Mouse (Mus musculus) cerebellum, adult 18-20 months (tissue): ENCODE data around the gene Rtkn.
A peak's percentile ranks its signal among the peaks of the same experiment; 100 is the strongest.

Source experiments
- DNase-seq, 2 experiments: peaks; one replicate each; pipeline ENCODE4 v3.0.0; 2021

Gene Rtkn

DNA sequence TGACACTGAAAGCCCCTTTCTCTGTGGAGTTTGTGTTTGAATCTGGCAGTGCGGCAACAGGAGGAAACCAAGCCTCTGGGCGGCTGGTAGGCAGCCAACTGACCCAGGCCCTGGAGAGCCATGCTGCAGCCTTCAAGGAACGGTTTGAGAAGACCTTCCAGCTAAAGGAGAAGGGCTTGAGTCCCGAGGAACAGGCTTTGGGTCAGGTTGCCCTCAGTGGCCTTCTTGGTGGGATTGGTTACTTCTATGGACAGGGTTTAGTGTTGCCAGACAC lies 18.2 kb upstream of the Rtkn start:
- no peak for DNase-seq

DNA sequence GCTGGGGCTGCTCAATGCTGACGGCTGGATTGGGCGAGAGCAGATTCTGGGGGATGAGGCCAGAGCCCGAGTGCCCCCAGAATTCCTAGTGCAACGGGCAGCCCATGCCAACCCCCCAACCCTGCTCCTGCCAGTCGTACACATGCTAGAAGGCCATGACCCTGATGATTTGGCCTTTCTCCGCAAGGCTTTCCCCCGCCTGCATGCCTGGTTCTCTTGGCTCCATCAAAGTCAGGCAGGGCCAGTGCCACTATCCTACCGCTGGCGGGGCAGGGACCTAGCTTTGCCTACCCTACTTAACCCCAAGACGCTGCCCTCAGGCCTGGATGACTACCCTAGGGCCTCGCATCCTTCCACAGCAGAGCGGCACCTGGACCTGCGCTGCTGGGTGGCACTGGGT lies 17.6 kb upstream of the Rtkn start:
- no peak for DNase-seq

DNA sequence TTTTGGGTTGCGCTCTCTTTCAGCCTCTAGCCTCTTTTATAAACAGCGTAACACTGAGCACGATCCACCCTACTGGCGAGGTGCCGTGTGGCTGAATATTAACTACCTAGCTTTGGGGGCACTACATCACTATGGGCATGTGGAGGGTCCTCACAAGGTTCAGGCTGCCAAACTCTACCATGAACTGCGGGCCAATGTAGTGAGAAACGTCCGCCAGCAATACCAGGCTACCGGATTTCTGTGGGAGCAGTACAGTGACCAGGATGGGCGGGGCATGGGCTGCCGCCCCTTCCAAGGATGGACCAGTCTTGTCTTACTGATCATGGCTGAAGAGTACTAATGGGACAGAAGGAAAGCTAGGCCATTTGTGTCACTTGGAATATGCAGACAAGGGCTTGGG lies 16.9 kb upstream of the Rtkn start:
- DNase-seq = no peak

DNA sequence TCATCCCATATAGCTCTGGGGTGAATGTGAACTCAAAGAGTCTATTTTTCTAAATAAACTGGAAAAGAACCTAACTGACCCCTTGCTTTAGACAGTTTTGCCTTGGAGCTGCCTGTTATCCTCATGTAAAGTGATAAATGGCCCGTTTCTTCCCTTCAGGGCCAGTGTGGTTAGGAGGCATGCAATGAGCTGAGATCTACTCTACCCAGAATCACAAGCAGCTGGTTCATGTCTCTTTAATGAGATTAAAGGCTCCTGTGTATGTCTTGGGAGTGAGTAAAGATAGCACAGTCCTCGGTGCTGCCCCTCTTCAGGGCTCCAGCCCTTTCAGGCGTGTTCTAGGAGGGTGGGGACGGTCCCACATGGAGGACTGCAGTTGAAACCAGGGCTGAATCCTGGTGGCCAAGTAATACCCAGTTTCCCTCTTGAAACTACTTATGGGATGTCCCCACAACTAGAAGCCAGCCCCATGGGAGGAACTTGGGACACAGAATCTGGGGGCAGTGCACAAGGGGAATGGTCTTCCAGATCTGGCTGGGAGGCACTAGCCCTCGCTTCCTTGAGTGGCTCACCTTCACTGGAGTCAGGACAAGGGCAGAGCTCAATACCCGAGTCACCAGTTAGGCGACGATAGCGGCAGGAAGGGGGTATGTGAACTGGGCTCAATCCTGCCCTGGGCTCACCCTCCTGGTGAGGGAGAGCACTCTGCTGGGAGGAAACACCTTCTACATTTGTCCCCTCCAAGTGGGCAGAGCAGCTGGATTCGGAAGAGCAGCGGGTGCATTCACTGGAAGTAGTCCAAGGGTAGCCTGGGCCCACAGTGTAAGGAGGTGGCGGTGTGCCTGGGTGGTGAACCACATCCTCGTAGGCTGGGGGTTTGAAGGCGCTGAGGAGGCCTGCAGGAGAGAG lies 16.2 kb upstream of the Rtkn start:
- no peak for DNase-seq

DNA sequence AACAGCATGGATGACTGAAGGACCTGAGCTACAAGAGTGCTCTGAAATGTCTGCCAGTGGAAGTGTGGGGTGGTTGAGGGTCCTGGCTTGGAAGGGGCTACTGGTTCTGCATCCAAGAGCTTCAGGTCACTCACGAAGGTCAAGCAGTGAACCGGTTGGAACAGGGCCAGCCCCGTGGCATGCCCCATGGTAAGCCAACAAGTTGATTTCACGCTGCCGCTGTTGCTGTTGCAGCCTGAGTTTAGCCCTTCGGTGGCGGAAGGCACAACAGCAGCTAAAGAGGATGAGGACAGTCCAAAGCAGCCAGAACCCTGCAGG lies 15.6 kb upstream of the Rtkn start:
- peak in 1 of 2 experiments; percentile 51 for DNase-seq

DNA sequence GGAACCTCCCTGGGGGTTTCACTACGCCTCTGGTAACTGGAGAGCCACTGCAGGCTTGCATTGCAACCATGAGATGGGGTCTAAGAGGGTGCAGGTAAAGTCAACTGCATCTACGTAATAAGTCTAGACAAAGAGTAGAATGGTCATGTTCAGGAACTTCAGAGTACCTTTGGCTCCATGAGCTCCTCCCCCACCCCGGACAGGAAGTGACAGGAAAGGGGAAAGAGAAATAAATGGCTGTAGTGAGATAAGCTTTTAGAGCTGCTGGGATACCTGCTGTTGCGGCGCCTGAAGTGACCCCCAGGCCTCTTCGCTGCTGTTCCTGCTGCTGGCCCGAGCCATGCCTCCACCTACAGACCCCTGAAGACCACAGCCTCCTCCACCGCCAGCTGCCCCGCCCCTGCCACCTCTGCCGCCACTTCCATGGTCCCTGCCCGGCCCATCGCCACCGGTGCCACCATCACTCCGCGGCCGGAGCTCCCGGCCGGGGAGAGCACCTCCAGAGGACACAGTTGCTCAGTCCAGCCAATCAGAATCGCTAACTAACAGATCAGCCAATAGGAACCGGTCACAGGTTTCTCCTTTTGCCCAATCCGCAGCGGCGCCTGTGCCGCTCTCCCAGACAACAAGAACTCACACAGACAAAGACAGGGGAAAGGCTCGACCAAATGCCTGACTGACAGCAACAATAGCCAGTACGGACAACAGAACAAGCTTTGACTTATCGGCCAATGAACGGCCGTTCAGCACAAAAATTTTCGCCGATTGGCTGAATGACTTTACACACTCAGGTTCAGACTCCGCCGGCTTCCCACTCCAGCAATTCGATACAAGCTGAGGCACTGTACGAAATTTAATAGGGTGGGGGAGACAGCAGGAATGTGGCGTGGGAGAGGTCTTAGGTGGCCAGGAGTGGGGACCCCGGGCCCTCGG lies 14.1 kb upstream of the Rtkn start, which contains the start of gene Wbp1:
TSS of gene Wbp1 (minus strand) at position 630 of the 933 bp plus-strand sequence.
- peak; percentile 91 to 98 for DNase-seq

DNA sequence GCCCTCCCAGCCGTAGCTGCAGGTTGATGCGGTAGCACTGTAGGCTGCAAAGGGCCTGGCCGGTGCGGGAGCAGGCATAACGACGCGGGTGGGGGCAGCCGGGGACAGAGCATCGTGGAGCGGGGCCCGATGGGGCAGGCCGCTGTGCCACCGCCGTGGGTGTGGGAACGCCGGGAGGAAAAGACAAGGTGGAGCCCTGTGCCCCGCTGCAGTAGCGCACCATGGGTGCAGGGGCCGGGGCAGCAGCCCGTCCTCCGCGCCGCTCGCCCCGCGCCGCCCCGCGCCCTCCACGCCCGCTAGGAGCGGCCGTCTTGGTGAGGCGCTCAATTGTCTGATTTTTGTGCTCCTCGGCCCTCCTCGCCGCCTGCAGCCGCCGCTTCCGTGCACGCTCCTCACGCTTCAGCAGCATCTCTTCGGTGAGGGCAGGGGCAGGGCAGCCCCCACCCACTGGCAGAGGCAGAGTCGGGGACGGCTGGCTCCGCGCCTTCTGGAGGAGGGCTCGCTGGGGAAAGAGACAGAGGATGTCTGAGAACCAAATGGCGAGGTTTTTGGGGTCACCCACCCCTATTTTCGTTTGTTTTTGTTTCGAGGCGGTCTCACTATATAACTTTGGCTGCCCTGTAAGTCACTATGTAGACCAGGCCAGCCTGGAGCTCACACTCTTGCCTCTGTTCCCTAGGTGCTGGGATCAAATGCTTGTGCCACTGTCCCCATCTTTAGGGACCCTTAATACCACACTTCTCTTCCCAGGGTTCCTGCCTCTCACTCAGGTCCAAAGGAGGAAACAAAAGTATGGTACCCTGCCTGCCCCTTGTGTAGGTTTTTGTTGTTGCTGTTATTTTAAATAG lies 13.2 kb upstream of the Rtkn start:
- no peak for DNase-seq

DNA sequence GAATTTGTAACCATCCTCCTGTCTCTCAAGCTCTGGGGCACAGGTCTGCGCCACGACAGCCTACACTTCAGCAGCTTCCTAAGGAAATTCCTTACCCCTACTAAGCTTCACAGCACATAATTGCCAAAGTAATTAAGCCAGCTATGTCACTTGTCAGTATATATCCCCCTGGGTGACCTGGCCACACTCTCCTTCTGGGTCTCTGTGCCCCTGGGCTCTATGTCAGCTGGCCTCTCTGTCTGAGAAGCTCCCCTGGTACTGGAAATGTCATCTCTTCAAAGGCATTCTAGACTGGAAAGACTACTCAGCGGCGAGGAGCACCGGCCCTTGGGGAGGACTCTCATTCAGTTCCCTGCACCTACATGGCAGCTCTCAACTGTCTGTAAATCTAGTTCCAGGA lies 12.3 kb upstream of the Rtkn start:
- no peak for DNase-seq

DNA sequence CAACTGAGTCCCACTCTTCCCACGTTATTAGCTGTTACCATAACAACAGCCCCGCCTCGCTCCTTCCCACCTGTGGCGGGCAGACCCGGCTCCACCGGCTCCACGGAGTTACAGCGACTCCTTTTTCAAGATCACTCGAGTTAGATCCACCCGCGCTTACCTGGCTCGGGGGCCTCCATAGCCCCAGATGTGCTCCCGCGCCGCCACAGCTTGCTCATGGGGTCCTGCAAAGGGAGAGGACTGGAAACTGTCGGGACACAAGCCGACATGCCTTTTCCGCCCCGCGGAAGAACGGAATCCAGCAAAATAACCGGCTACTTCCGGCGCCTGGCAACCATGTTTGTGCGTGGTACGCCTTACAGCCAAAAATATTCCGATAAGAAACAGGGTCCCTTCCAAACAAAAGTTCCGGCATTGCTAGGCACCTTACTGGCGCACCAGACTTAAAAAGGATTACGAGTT lies 10.4 kb upstream of the Rtkn start:
- DNase-seq = peak; percentile 84 to 85

DNA sequence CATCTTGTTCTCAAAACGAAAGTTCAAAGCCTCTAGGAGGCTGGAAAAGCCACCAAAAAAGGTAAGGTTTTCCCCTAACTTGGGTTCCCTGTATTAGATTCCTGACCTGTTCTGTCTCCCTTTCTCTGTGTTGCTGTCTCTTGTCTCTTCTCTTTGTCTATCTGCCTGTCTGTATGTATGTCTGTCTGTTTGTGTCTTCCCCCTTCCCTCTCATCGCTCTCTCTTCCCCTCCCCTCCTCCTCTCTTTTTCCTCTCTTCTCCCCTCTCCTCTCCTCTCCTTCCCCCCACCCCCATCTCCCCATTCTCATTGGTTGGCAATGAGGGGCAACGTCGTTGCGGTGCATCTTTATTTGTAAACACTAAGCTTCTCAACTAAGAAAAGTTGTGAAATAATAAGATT lies 9.9 kb upstream of the Rtkn start, which contains the start of gene Ino80b:
TSS of gene Ino80b (minus strand) at position 101 of the 400 bp plus-strand sequence.
- no peak for DNase-seq

DNA sequence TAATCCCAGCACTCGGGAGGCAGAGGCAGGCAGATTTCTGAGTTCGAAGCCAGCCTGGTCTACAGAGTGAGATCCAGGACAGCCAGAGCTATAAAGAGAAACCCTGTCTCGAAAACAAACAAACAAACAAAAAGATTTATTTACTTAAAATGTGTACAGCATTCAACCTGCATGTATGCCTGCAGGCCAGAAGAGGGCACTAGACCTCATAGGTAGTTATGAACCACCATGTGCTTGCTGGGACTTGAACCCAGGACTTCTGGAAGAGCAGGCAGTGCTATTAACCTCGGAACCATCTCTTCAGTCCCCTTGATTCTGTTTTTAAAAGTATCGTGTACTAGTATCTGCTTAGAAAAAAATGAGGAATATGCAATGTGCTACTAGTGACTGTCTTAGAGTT lies 7.8 kb upstream of the Rtkn start:
- no peak for DNase-seq

DNA sequence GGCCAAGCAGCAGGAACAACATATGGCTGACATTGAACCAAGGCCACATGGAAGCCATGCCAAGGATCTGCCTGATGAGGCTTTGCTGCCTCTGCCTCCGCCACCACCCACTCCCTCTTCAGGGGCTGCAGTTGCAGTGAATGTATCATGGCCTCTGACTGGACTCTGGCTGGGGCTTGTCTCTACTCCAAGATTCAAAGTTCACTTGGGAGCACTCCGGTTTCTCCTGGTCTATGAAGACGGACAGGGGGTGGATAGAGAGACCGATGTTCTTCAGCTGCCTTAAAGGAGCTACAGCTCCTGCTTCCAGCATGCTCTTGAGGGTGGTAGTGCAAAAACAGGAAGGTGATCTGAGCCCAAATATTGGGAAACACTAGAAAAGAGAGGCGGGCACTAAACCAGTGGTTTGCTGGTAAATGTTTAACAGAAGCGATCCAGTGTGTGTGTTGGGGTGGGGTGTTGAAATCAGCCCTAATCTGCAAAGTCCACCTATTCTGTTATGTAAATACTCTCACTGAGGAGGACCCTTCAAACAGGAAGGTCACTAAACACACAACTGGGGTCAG lies 3.7 kb upstream of the Rtkn start:
- DNase-seq = no peak

DNA sequence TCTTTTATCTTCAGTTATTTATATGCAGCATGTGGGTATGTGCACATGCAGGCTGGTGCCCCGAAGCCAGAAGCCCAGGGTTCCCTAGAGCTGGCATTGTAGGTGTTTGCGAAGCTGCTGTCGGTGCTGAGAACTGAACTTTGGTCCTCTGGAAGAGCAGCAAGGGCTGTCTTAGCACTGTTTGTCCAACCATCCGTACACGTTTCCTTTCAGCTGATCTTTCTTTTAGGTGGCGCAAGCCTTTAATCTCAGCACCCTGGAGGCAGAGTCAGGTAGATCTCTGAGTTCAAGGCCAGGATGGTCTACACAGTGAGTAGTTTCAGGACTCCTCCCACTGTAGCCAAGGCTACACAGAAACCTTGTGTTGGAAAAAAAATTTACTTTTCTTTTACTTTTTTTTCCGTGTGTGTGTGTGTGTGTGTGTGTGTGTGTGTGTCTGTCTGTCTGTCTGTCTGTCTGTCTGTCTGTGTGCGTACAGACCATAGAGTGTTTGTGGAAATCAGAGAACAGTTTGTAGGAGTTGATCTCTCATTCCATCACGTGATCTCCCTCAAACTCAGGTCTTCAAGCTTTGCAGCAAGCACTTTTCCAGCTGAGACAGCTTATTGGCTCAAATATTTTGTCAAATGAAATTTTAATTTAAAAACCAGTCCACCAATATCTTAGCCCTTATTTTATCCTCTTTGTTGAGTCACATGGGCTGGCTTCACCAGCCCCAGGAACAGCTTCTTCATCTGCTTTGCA lies 2.9 kb upstream of the Rtkn start:
- DNase-seq = no peak

DNA sequence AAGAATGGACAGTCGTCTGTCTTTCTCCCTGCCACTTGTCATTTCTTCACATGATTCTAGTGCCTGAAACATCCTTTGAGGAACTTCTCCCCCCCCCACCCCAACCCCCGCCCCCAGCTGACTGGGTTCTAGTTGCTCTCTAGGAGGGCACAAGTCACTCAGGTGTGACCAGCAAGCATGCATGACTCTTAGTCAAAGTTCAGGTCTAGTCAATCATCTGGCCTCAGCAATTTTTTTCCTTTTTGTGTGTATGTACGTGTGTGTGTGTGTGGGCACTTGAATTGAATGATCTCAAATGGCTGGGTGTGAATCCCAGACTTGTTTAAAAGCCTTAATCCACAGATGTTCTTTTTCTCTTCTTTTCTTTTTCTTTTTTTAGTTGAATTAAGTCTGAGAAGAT lies 1.0 kb upstream of the Rtkn start:
- no peak for DNase-seq

DNA sequence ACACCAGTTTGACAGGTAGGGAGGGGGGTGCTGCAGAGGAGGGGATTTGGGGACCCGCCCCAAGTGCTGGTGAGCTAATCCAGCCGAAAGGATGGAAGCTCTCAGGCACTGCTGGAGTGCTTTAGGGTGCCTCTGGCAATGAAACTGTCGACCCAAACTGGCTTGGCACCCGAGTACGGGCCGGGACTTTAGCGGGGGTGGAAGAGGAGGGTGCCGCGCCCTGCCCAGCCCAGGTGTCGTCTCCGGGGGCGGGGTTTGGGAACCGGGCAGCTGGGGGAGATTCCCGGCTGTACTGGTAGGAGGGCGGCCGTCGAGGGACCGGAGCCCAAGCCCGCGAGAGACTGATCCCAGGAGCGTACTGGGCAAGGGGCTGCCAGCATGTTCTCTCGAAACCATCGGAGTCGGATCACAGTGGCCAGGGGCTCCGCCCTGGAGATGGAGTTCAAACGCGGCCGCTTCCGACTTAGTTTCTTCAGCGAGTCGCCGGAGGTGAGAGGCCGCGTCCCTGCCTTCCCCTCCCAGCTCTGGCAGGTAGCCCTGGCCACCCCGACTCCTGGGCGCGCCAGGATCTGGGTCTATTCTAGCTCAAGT lies 403 bp downstream of the Rtkn start:
- DNase-seq = no peak

DNA sequence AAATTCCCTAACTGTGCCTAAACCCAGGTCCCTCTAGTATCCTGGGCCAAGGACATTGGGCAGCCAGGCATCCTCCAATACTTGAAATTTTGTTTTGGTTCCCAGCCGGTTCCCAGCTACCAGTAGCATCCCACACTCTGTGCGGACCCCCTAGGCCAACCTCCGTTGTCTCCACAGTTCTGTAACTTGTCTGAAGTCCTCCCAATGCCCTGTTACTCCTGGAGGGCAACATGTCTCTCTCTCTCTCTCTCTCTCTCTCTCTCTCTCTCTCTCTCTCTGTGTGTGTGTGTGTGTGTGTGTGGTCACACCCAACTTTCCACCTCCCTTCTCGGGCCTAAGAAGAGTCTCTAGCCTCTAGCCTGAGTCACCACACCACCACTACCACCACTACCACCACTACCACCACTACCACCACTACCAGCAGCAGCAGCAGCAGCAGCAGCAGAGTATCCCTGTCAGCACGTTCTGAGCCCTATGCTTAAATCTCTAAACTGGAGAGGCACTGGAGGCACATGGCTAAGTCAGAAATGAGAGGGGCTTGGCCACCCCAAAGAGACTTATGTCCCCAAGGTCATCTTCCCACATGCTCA lies 1.1 kb downstream of the Rtkn start:
- DNase-seq = no peak

DNA sequence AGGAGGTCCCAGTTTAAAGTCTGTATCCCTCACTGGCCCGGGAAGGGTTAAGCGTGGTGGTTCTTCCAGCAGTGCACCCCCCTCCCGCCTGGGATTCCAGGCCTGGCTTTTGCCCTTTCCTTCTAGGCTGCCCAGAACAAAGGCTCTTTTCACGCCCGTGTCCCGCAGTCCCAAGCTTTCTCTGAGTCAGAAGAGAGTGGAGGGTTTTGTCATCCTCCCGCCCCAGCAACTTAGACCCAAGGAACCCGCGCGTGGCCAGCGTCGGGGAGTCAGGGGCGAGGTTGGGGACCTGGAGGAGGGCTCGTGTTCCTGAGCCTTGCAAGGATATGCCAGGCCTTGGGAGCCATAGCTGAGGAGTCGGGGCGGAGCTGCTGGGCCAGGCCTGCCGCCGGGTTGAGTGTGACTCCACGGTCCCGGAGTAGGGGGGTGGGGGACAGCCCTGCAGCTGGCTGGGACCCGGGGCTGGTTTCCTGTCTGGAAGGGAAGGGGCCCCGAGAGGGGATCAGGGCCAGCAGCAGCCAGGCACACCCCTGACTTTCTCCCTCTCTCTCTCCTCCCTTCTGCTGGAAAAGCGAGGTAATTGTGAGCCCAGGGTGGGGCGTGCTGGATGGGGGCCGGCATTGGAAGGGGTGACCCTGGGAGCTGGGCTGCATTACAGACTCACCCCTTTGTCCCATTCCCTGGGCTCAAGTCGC lies 1.8 kb downstream of the Rtkn start:
- DNase-seq = peak in 1 of 2 experiments; percentile 32

DNA sequence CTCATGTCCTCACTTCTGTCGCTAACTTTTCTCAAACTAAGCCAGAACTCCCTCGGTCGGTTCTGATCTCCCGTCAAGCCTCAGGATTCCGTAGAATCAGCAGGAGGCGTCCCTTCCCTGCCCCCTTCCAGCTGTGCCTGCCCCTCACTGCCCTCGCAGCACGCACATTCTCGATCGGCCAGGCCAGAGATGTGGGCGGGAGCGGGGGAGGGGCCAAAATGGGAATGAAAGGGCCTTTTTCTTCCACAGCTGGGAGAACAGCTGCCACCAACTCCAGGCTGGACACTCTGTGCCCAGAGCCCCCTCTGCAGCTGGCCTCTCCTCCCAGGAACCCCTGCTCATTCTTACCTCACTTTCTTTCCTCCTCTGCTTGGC lies 2.3 kb downstream of the Rtkn start:
- peak; percentile 31 to 45 for DNase-seq

DNA sequence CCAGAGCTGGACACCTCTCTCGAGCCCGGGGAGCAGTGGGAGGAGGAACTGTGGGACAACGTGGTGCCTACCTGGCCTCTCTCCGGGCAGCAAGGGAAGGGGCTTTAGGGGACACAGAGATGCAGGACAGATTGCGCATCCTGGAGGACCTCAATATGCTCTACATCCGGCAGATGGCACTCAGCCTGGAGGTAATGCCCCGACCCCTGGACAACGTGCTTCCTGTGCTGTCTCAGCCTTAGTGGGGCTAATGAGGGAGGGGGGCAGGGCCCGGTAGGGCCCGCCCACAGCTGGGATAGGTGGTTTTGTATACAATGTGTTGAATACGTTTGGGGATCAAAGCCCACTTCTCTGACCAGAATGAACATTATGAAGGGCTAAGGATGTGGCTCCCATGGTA lies 2.8 kb downstream of the Rtkn start:
- no peak for DNase-seq

DNA sequence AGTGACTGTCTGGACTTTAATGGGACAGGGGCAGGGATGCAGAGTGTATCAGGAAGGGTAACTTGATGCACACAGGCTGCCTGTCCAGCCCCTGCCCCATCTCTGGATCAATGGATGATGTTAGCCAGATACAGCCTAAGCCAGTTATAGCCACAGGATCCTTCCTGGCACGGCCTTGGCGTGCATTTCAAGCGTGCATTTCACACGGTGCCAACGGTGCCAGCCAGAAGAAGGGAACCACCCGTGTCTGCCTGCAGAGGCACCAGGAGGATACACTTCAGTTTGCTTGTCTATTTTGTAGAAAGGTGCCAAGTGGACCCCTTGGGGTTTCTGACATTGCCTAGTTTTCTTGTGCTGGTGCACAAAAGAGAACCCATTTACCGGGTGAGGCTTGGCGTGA lies 4.8 kb downstream of the Rtkn start:
- no peak for DNase-seq

DNA sequence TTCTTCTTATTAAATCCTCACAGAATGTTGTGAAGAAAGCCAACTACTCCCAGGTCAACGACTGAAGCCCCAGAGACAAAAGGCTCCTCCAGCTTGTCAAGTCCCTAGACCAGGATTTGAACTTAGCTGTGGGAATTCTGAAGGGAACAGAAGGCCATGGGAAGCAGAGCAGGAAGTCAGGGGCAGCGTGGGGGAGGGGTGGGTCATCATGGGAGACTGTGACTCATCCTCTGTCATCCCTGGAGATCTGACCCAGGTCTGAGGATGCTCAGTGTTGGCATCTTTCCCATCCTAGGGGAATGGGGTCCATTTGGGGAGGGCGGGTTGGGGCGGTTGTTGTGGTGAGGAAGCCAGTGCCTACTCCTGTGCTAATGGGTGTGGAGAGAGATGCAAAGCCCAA lies 6.4 kb downstream of the Rtkn start:
- DNase-seq = no peak
